Mouse (Mus musculus) small intestine, adult 2 months (tissue): ENCODE data around the gene Fam131a. TPM values are rescaled to one million over a fixed set of nuclear protein-coding genes. Genes with fewer than 3 reads are reported as not detected.

Experiments used
- H3K27ac ChIP-seq: fragments of 200-500 bp; 2 replicates; pipeline ENCODE4 v1.5.1; 2012; ENCODE audit warnings: low read depth, low read length, control low read depth, inconsistent platforms; ENCODE audit not compliant: insufficient read depth
- H3K27me3 ChIP-seq: fragments of 200-500 bp; 2 replicates; pipeline ENCODE4 v1.6.1; 2012; ENCODE audit warnings: mild to moderate bottlenecking, moderate library complexity, low read length, inconsistent platforms; ENCODE audit not compliant: control insufficient read depth, insufficient read depth
- H3K36me3 ChIP-seq: fragments of 200-500 bp; 2 replicates; pipeline ENCODE4 v1.6.1; 2012; ENCODE audit warnings: mild to moderate bottlenecking, low read length, control low read depth, inconsistent platforms; ENCODE audit not compliant: control insufficient read depth, insufficient read depth
- H3K4me1 ChIP-seq: fragments of 200-500 bp; 2 replicates; pipeline ENCODE4 v1.6.1; 2012; ENCODE audit warnings: low read length, inconsistent platforms, mixed read lengths; ENCODE audit not compliant: control insufficient read depth, insufficient read depth, insufficient read length
- H3K4me3 ChIP-seq: fragments of 200-500 bp; 2 replicates; pipeline ENCODE4 v1.5.1; 2012; ENCODE audit warnings: low read depth, mild to moderate bottlenecking, control low read depth, inconsistent platforms, low read length, moderate library complexity
- CTCF ChIP-seq: fragments of 200-500 bp; IDR thresholded peaks from 2 replicates; pipeline ENCODE4 v1.5.1; 2012; ENCODE audit warnings: low read depth, mild to moderate bottlenecking, control low read depth, inconsistent platforms, low read length, moderate library complexity, mixed read lengths; ENCODE audit not compliant: insufficient replicate concordance, insufficient read length; ENCODE audit errors: extremely low read depth
- POLR2A ChIP-seq: fragments of 200-500 bp; IDR thresholded peaks from 2 replicates; pipeline ENCODE4 v1.6.1; 2012; ENCODE audit warnings: low read depth, mild to moderate bottlenecking, control low read depth, inconsistent platforms, low read length, moderate library complexity
- WGBS: fragments of 180-500 bp; shearing (Covaris S2); methylation state at CpG from one replicate; pipeline ENCODE4 v1.1.7; 2018; 5-methylcytosine and 5-hydroxymethylcytosine counted together
- polyA plus RNA-seq: library from polyadenylated mRNA; depleted of rRNA; stranded (reverse); fragments of >200 nt; gene quantifications from 2 replicates; pipeline ENCODE4 v1.2.3, GENCODE M21; 2012

Gene Fam131a
- polyA plus RNA-seq, 1 experiment: 2.5 TPM

DNA sequence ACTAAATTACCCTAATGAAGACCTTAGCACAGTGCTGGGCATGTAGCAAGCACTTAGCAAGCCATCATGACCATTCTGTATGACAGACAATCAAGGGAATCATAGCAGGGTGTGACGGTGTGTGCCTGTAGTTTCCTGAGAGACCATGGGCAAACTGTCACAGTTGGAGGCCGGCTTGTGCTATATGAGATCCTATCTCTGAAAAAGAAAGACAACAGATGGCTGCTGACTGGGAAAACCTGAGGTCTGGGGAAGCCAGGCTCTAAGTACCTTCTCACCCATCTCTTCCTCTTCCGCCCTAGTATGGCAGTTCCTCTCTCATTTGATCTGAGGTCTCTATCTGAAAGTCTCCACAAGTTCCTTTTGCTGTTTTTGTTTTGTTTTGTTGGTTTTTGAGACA, 12.7 kb downstream of the Fam131a start:
- H3K36me3 ChIP-seq: peaks cover 54% of the 10 kb centered on the region
- H3K27ac ChIP-seq: no peak overlapping the region
- no peaks in the 10 kb centered on the region; the same call in 1 of the 2 replicates for H3K4me1 ChIP-seq
- no peak overlapping the region for H3K4me3 ChIP-seq
- no peaks in the 10 kb centered on the region for H3K27me3 ChIP-seq
- no peak for TF ChIP-seq POLR2A
- no peak for TF ChIP-seq CTCF
- WGBS: 88% methylated on average over 3 of the region's 3 CpGs

DNA sequence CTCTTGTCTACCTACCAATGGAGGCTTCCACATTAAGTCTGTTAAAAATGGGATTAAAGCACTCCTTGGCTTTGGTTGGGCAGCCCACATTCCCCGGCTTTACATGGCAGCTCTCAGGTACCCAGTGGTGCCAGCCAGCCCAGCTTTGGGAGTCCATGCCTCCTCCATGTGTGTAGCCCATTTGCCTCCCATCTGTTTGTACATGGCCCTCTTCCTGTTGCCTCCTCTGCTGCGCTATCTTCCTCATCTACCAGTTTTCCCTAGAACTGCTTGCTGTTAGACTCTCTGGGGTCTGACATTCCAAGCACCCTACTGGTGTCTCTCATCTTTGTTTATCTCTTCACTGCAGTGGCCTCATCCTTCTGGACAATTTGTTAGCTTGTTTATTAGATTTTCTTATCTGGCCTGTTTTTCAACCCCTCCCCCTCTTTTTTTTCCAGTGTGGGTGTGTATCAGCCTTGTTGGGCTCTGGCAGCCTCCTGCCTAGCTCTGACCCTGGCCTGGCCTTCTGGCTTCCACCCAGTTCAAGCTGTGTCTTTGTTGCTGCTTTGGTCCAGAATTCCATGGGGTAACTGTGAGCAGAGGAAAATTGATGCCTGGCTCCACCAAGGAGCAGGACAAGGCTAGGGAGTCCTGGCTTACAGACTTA, 13.5 kb downstream of the Fam131a start:
- Histone ChIP-seq H3K36me3 (peaks cover 60% of the 10 kb centered on the region), H3K4me1 (no peaks in the 10 kb centered on the region; the same call in 1 of the 2 replicates), H3K27me3 (no peaks in the 10 kb centered on the region), H3K4me3 (no peak overlapping the region), H3K27ac (no peak overlapping the region)
- TF ChIP-seq CTCF: no peak
- no peak for TF ChIP-seq POLR2A
- WGBS: 89% methylated on average over 2 of the region's 2 CpGs

DNA sequence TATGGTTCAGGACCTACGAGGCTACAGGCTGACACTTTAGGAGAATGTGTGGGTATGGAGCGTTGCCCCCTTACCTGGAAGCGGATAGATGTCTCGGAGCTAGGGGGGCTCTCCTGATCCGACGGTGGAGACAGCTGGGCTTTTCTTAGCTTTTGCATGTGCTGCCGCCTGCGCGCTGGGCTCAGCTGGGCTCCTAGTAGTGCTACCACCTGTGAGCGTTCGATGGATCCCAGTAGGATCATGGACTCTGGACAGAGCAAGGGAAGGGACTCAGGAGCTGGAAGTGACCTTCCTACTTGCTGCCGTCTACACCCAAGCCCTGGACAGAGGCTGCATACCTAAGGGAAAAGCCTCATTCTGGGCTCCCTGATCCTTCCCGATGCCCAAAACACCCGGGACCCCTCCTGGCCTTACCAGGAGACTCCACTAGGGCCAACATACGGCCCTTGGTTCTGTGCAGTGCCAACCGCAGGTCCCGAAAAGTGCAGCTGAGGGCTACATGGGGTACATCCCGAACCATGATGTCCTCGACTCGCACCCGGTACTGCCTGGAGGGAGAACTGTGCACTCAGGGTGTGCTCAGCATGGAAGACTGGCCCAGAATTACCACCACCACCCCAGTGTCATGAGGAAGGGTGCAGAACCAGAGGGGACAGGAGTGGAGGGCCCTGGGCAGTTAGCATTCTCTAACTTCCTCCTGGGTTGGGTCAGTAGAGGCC, 15.3 kb downstream of the Fam131a start:
- Histone ChIP-seq H3K27ac (no peak overlapping the region), H3K27me3 (no peaks in the 10 kb centered on the region), H3K36me3 (peaks cover 65% of the 10 kb centered on the region), H3K4me3 (no peak overlapping the region), H3K4me1 (peaks cover 2% of the 10 kb centered on the region)
- 94% methylated on average over 21 of the region's 21 CpGs for WGBS
- TF ChIP-seq CTCF: no peak
- TF ChIP-seq POLR2A: no peak

DNA sequence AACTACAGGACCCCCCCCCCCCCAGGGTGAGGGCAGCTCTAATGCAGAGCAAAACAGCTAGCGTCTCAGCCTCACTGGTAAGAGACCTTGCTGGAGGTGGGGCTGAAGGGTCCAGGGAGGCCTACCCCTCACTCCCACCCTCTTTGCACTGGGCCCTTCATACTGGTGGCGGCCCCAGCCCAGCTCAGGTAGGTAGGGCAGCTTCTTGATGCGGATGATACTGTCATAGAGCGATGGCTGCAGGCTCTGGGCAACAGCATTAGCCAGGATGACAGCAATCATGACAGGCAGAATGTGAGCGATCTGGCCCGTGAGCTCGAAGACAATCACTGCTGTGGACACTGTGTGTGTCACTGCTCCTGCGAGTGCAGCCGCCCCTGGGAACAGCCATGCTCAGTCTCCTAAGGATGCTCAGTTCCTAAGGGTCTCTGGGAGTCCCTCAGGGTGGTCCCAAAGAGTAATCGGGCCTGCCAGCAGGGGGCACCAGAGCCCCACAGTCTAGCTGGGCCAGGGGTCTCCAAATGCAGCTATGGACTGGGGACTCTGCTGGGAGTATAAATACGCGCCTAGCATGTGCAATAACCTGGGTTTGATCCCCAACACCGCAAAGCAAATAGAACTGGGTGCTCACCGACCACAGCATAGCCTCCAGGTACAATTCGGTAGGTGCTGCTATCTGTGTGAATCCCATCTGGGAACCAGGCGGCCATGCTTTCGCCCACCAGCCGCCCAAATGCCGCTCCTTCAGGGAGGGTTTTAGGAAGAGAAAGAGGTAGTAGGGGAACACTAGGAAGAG, 16.1 kb downstream of the Fam131a start:
- Histone ChIP-seq H3K4me1 (peaks cover 6% of the 10 kb centered on the region), H3K36me3 (peaks cover 64% of the 10 kb centered on the region), H3K4me3 (no peak overlapping the region), H3K27ac (no peak overlapping the region), H3K27me3 (no peaks in the 10 kb centered on the region)
- TF ChIP-seq CTCF (peak; percentile 63; the same call in 1 of the 2 replicates), POLR2A (no peak)
- 85% methylated on average over 19 of the region's 19 CpGs for WGBS

DNA sequence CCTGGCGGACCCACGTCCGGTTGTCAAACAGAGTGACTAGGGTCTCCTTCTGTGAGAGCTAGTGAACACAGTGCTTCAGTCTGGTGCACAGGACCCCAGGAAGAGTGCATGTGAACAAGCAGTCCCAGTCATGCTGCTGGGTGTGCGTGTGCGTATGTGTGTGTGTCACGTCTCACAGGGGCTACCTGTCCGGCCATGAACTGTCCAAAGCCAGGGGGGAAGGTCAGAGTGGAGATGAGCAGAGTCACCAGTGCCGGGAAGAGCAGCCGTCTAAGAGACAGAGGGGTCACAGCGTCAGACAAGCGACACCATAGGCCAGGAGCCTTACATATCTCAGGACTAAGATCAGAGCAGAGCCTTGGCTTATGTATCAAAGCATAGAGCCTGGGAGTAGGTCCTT, 17.3 kb downstream of the Fam131a start:
- no peaks in the 10 kb centered on the region for H3K27me3 ChIP-seq
- WGBS: 96% methylated on average over 11 of the region's 11 CpGs
- H3K4me1 ChIP-seq: peaks cover 6% of the 10 kb centered on the region
- H3K27ac ChIP-seq: no peak overlapping the region
- TF ChIP-seq CTCF: no peak
- TF ChIP-seq POLR2A: no peak
- no peak overlapping the region for H3K4me3 ChIP-seq
- peaks cover 61% of the 10 kb centered on the region for H3K36me3 ChIP-seq

DNA sequence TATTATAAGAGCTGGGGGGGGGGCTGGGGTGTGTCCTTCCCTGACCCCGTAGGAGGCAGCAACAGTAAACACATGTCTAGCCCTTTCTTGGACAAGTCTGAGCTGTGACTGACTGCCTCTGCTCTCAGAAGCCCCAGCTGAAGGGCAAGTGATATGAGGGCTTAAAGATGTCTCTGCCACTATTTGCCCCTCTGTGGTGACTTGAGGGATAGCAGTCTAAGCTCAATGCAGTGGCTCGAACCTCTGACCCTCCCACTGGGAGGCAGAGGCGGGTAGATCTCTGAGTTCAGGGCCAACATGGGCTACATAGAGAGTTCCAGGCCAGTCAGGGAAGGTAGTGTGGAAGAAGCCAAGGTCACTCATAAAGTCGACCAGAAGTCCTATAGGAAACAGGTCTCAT, 17.8 kb downstream of the Fam131a start:
- no peak overlapping the region for H3K4me3 ChIP-seq
- no peak for TF ChIP-seq CTCF
- no peak for TF ChIP-seq POLR2A
- peaks cover 58% of the 10 kb centered on the region for H3K36me3 ChIP-seq
- H3K4me1 ChIP-seq: peaks cover 6% of the 10 kb centered on the region
- 73% methylated on average over 4 of the region's 4 CpGs for WGBS
- H3K27ac ChIP-seq: no peak overlapping the region
- no peaks in the 10 kb centered on the region for H3K27me3 ChIP-seq

DNA sequence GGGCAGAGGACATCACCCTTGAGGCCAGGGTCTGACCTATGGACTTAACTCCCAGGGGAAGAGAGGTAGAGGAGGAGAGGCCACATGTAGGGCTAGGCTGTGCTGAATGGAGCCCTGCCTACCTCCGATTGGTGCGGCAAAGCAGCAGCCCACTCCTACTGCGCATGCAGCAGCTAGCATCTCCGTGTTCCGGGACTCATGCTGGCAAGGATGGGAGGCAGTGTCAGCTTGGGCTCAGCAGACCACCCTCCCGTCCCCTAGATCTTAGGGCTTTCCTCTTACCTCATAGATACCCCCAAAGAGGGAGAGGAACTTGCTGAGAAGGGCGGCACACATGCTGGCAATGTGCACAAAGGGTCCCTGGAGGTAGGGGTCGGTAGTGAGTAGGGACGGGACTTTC, 19.1 kb downstream of the Fam131a start:
- TF ChIP-seq CTCF (no peak), POLR2A (no peak)
- H3K27me3 ChIP-seq: no peaks in the 10 kb centered on the region
- 90% methylated on average over 9 of the region's 9 CpGs for WGBS

More for the DNA sequence above, 19.1 kb downstream of the Fam131a start:
- Histone ChIP-seq H3K4me1 (peaks cover 6% of the 10 kb centered on the region), H3K36me3 (peaks cover 48% of the 10 kb centered on the region), H3K27ac (no peak overlapping the region), H3K4me3 (no peak overlapping the region)
